Mouse (Mus musculus): ENCODE data around the gene Myo5c. TPM values are rescaled to one million over a fixed set of nuclear protein-coding genes. Genes with fewer than 3 reads are reported as not detected.
A peak's percentile ranks its signal among the peaks of the same experiment; 100 is the strongest.

Myo5c gene
- polyA plus RNA-seq, 1 experiment from 2014 or later, result 1.0 TPM

GRCm38 (mm10) chr9:75318196-75318595 is 86.4 kb downstream of the Myo5c start:
- H3K36me3 ChIP-seq (replicated peaks; ENCODE audit: control insufficient read depth, insufficient read depth, low read depth, low read length), result no peaks in the 10 kb centered on the region
- no peak overlapping the region for H3K4me3 ChIP-seq (ENCODE audit: low read depth, low read length)
- no peak overlapping the region for H3K4me2 ChIP-seq (ENCODE audit: low read depth, low read length)
- no peaks in the 10 kb centered on the region for H3K27me3 ChIP-seq (ENCODE audit: control insufficient read depth, insufficient read depth, low read length)
- H3K9ac ChIP-seq (replicated peaks; ENCODE audit: low read length), result no peak overlapping the region
- no peaks in the 10 kb centered on the region for H3K4me1 ChIP-seq (ENCODE audit: control insufficient read depth, insufficient read depth, low read length)
- H3K27ac ChIP-seq (replicated peaks; ENCODE audit: low read depth, low read length), result no peak overlapping the region
- no peaks in the 10 kb centered on the region for H3K9me3 ChIP-seq (replicated peaks; ENCODE audit: control insufficient read depth, low read length)
- DNase-seq (ENCODE audit: low spot score), result no peak
- WGBS, result 93% methylated on average over 2 of the region's 2 CpGs
- ATAC-seq (replicated peaks; ENCODE audit: insufficient number of reproducible peaks, low FRiP score, low TSS enrichment, low read depth), result no peak

GRCm38 (mm10) chr9:75319365-75319764 is 87.5 kb downstream of the Myo5c start:
- no peak for ATAC-seq (replicated peaks; ENCODE audit: insufficient number of reproducible peaks, low FRiP score, low TSS enrichment, low read depth)
- no peak overlapping the region for H3K4me3 ChIP-seq (ENCODE audit: low read depth, low read length)
- H3K36me3 ChIP-seq (replicated peaks; ENCODE audit: control insufficient read depth, insufficient read depth, low read depth, low read length), result no peaks in the 10 kb centered on the region
- no peaks in the 10 kb centered on the region for H3K9me3 ChIP-seq (replicated peaks; ENCODE audit: control insufficient read depth, low read length)
- H3K9ac ChIP-seq (replicated peaks; ENCODE audit: low read length), result no peak overlapping the region
- DNase-seq (ENCODE audit: low spot score), result peak; percentile 40
- H3K27ac ChIP-seq (replicated peaks; ENCODE audit: low read depth, low read length), result no peak overlapping the region
- 68% methylated on average over 3 of the region's 3 CpGs for WGBS
- H3K4me1 ChIP-seq (ENCODE audit: control insufficient read depth, insufficient read depth, low read length), result no peaks in the 10 kb centered on the region
- H3K27me3 ChIP-seq (ENCODE audit: control insufficient read depth, insufficient read depth, low read length), result no peaks in the 10 kb centered on the region
- no peak overlapping the region for H3K4me2 ChIP-seq (ENCODE audit: low read depth, low read length)

GRCm38 (mm10) chr9:75322099-75322885 is 90.5 kb downstream of the Myo5c start:
- Histone ChIP-seq H3K9ac (replicated peaks; ENCODE audit: low read length) (no peak overlapping the region), H3K36me3 (replicated peaks; ENCODE audit: control insufficient read depth, insufficient read depth, low read depth, low read length) (no peaks in the 10 kb centered on the region), H3K9me3 (replicated peaks; ENCODE audit: control insufficient read depth, low read length) (no peaks in the 10 kb centered on the region), H3K4me2 (ENCODE audit: low read depth, low read length) (no peak overlapping the region), H3K4me1 (ENCODE audit: control insufficient read depth, insufficient read depth, low read length) (no peaks in the 10 kb centered on the region), H3K4me3 (ENCODE audit: low read depth, low read length) (no peak overlapping the region), H3K27ac (replicated peaks; ENCODE audit: low read depth, low read length) (no peak overlapping the region), H3K27me3 (ENCODE audit: control insufficient read depth, insufficient read depth, low read length) (no peaks in the 10 kb centered on the region)
- WGBS, result 80% methylated on average over 13 of the region's 13 CpGs
- DNase-seq (ENCODE audit: low spot score), result no peak
- ATAC-seq (replicated peaks; ENCODE audit: insufficient number of reproducible peaks, low FRiP score, low TSS enrichment, low read depth), result no peak

- Histone ChIP-seq H3K27me3 (ENCODE audit: control insufficient read depth, insufficient read depth, low read length) (no peaks in the 10 kb centered on the region), H3K36me3 (replicated peaks; ENCODE audit: control insufficient read depth, insufficient read depth, low read depth, low read length) (no peaks in the 10 kb centered on the region), H3K4me1 (ENCODE audit: control insufficient read depth, insufficient read depth, low read length) (no peaks in the 10 kb centered on the region), H3K4me2 (ENCODE audit: low read depth, low read length) (no peak overlapping the region), H3K27ac (replicated peaks; ENCODE audit: low read depth, low read length) (no peak overlapping the region), H3K9me3 (replicated peaks; ENCODE audit: control insufficient read depth, low read length) (no peaks in the 10 kb centered on the region), H3K4me3 (ENCODE audit: low read depth, low read length) (no peak overlapping the region), H3K9ac (replicated peaks; ENCODE audit: low read length) (no peak overlapping the region)
- 96% methylated on average over 3 of the region's 3 CpGs for WGBS
- no peak for DNase-seq (ENCODE audit: low spot score)
- ATAC-seq (replicated peaks; ENCODE audit: insufficient number of reproducible peaks, low FRiP score, low TSS enrichment, low read depth), result no peak
These were observed 96.2 kb downstream of the Myo5c start for GRCm38 (mm10) chr9:75328047-75328446.

- no peak for ATAC-seq (replicated peaks; ENCODE audit: insufficient number of reproducible peaks, low FRiP score, low TSS enrichment, low read depth)
- Histone ChIP-seq H3K9me3 (replicated peaks; ENCODE audit: control insufficient read depth, low read length) (no peaks in the 10 kb centered on the region), H3K27ac (replicated peaks; ENCODE audit: low read depth, low read length) (no peak overlapping the region), H3K4me2 (ENCODE audit: low read depth, low read length) (no peak overlapping the region), H3K4me3 (ENCODE audit: low read depth, low read length) (no peak overlapping the region), H3K36me3 (replicated peaks; ENCODE audit: control insufficient read depth, insufficient read depth, low read depth, low read length) (no peaks in the 10 kb centered on the region), H3K27me3 (ENCODE audit: control insufficient read depth, insufficient read depth, low read length) (no peaks in the 10 kb centered on the region), H3K4me1 (ENCODE audit: control insufficient read depth, insufficient read depth, low read length) (no peaks in the 10 kb centered on the region), H3K9ac (replicated peaks; ENCODE audit: low read length) (no peak overlapping the region)
- WGBS, result 89% methylated on average over 8 of the region's 8 CpGs
- DNase-seq (ENCODE audit: low spot score), result no peak
These were observed 99.0 kb downstream of the Myo5c start for GRCm38 (mm10) chr9:75330821-75331220.

- no peaks in the 10 kb centered on the region for H3K4me1 ChIP-seq (ENCODE audit: control insufficient read depth, insufficient read depth, low read length)
- ATAC-seq (replicated peaks; ENCODE audit: insufficient number of reproducible peaks, low FRiP score, low TSS enrichment, low read depth) (no peak), DNase-seq (ENCODE audit: low spot score) (no peak)
- no peak overlapping the region for H3K4me2 ChIP-seq (ENCODE audit: low read depth, low read length)
- no peaks in the 10 kb centered on the region for H3K27me3 ChIP-seq (ENCODE audit: control insufficient read depth, insufficient read depth, low read length)
- H3K27ac ChIP-seq (replicated peaks; ENCODE audit: low read depth, low read length), result no peak overlapping the region
- H3K4me3 ChIP-seq (ENCODE audit: low read depth, low read length), result no peak overlapping the region
- no peaks in the 10 kb centered on the region; the same call in 1 of the 2 replicates for H3K36me3 ChIP-seq (replicated peaks; ENCODE audit: control insufficient read depth, insufficient read depth, low read depth, low read length)
- H3K9ac ChIP-seq (replicated peaks; ENCODE audit: low read length), result no peak overlapping the region
- 83% methylated on average over 4 of the region's 4 CpGs for WGBS
- H3K9me3 ChIP-seq (replicated peaks; ENCODE audit: control insufficient read depth, low read length), result no peaks in the 10 kb centered on the region
These were observed 102.6 kb downstream of the Myo5c start for GRCm38 (mm10) chr9:75334440-75334839.

GRCm38 (mm10) chr9:75338016-75338415 is 106.2 kb downstream of the Myo5c start:
- Histone ChIP-seq H3K4me2 (ENCODE audit: low read depth, low read length) (no peak overlapping the region), H3K9me3 (replicated peaks; ENCODE audit: control insufficient read depth, low read length) (no peaks in the 10 kb centered on the region), H3K4me1 (ENCODE audit: control insufficient read depth, insufficient read depth, low read length) (no peaks in the 10 kb centered on the region), H3K9ac (replicated peaks; ENCODE audit: low read length) (no peak overlapping the region), H3K27me3 (ENCODE audit: control insufficient read depth, insufficient read depth, low read length) (no peaks in the 10 kb centered on the region), H3K36me3 (replicated peaks; ENCODE audit: control insufficient read depth, insufficient read depth, low read depth, low read length) (no peaks in the 10 kb centered on the region; the same call in 1 of the 2 replicates), H3K4me3 (ENCODE audit: low read depth, low read length) (no peak overlapping the region), H3K27ac (replicated peaks; ENCODE audit: low read depth, low read length) (no peak overlapping the region)
- 91% methylated on average over 6 of the region's 6 CpGs for WGBS
- no peak for ATAC-seq (replicated peaks; ENCODE audit: insufficient number of reproducible peaks, low FRiP score, low TSS enrichment, low read depth)
- no peak for DNase-seq (ENCODE audit: low spot score)

- Histone ChIP-seq H3K9me3 (replicated peaks; ENCODE audit: control insufficient read depth, low read length) (no peaks in the 10 kb centered on the region), H3K4me2 (ENCODE audit: low read depth, low read length) (no peak overlapping the region), H3K4me1 (ENCODE audit: control insufficient read depth, insufficient read depth, low read length) (no peaks in the 10 kb centered on the region), H3K9ac (replicated peaks; ENCODE audit: low read length) (no peak overlapping the region), H3K36me3 (replicated peaks; ENCODE audit: control insufficient read depth, insufficient read depth, low read depth, low read length) (no peaks in the 10 kb centered on the region; the same call in 1 of the 2 replicates), H3K27me3 (ENCODE audit: control insufficient read depth, insufficient read depth, low read length) (no peaks in the 10 kb centered on the region), H3K4me3 (ENCODE audit: low read depth, low read length) (no peak overlapping the region), H3K27ac (replicated peaks; ENCODE audit: low read depth, low read length) (no peak overlapping the region)
- ATAC-seq (replicated peaks; ENCODE audit: insufficient number of reproducible peaks, low FRiP score, low TSS enrichment, low read depth) (no peak), DNase-seq (ENCODE audit: low spot score) (no peak)
- WGBS, result 83% methylated on average over 4 of the region's 4 CpGs
These were observed 110.6 kb downstream of the Myo5c start for GRCm38 (mm10) chr9:75342433-75342832.
